Mouse (Mus musculus): ENCODE results near the gene Amigo2. TPM values are rescaled to one million over a fixed set of nuclear protein-coding genes. Genes with fewer than 3 reads are reported as not detected.
"Not testable (repeated sequence)": the region's sequence is repeated elsewhere in the genome, so short reads cannot be mapped to it uniquely, and the experiment has no call there.

Gene Amigo2
- polyA plus RNA-seq, 1 experiment from 2014 or later = 4.6 TPM

DNA sequence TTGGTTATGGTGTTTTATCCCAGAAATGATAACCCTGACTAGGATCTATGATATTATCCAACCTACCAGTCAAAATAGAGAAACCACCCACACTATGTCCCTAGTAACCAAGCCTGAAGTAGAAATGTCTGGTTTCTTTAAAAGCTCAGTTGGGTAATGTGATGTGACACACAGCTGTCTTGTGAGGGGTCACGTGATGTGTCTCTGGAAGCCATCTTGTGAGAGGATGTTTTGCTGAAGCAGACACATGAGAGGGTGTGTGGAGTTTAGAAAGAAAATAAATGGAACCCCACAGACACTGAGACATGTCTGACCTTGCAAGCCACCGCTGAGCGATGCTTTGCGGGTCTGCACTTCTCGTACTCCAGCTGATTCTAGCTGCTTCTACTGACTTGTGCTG, 30.2 kb downstream of the Amigo2 start:
- no peaks in the 10 kb centered on the region for H3K4me1 ChIP-seq (ENCODE audit: control insufficient read depth, insufficient read depth, low read length)
- H3K4me2 ChIP-seq (ENCODE audit: low read depth, low read length) = no peak overlapping the region
- H3K36me3 ChIP-seq (ENCODE audit: control insufficient read depth, insufficient read depth, low read length) = no peaks in the 10 kb centered on the region
- H3K27me3 ChIP-seq (replicated peaks; ENCODE audit: control insufficient read depth, insufficient read depth, low read length) = no peaks in the 10 kb centered on the region
- no peaks in the 10 kb centered on the region for H3K9me3 ChIP-seq (ENCODE audit: control insufficient read depth, low read length)
- DNase-seq (ENCODE audit: low spot score) (no peak), ATAC-seq (ENCODE audit: low read depth) (no peak)
- H3K27ac ChIP-seq (replicated peaks; ENCODE audit: low read depth, low read length) = no peak overlapping the region
- H3K4me3 ChIP-seq (ENCODE audit: low read depth, low read length) = no peak overlapping the region
- no peak overlapping the region for H3K9ac ChIP-seq (ENCODE audit: low read depth, low read length)
- WGBS = 94% methylated on average over 5 of the region's 5 CpGs

DNA sequence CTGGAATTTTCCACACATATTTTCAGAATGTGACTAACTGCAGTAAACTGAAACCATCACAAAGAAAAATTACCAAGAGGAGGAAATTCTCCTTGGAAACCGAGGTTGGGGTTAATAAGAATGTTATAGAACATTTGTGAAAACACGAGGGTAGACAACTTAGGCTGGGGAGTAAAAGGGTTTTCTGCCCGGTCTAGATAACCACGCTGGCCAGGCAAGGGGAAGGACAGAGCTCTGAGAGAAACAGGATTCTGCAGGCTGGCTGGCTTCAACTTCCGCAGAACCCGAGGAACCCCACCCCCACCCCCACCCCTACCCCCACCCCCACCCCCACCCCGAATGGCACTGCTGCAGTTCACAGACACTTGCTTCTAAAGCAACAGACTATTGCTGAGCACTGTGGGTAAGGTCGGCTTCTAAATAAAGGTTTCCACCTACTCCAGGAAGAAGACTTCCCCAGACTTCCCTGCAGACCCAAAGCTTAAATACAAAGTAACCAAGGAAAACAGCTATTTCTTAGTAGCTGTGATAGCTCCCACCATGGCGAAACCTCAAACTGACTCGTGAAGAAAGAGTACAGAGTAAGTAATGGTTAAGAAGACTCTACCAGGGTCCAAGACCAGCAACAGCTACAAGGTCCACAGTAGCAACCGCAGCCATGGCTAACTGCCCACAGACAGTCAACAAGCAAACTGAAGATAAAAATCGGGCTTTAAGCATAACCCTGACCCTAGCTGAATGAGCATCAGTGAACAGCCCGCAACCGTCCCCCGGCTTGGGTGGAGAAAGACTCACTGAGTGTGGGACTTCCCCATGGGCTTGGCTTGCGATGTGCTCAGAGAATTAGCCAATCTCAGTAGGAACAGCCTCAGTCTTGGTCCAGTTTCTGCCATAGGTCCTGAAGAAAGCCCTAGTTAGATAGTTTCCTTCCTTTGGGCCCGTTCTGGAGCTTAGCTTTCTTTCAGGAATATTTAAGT, 34.3 kb downstream of the Amigo2 start:
- Histone ChIP-seq H3K36me3 (ENCODE audit: control insufficient read depth, insufficient read depth, low read length) (no peaks in the 10 kb centered on the region), H3K4me2 (ENCODE audit: low read depth, low read length) (no peak overlapping the region), H3K4me3 (ENCODE audit: low read depth, low read length) (no peak overlapping the region), H3K9ac (ENCODE audit: low read depth, low read length) (no peak overlapping the region), H3K27me3 (replicated peaks; ENCODE audit: control insufficient read depth, insufficient read depth, low read length) (no peaks in the 10 kb centered on the region), H3K27ac (replicated peaks; ENCODE audit: low read depth, low read length) (no peak overlapping the region), H3K4me1 (ENCODE audit: control insufficient read depth, insufficient read depth, low read length) (no peaks in the 10 kb centered on the region), H3K9me3 (ENCODE audit: control insufficient read depth, low read length) (no peaks in the 10 kb centered on the region)
- DNase-seq (ENCODE audit: low spot score) (no peak), ATAC-seq (ENCODE audit: low read depth) (no peak)
- WGBS = 79% methylated on average over 17 of the region's 17 CpGs

DNA sequence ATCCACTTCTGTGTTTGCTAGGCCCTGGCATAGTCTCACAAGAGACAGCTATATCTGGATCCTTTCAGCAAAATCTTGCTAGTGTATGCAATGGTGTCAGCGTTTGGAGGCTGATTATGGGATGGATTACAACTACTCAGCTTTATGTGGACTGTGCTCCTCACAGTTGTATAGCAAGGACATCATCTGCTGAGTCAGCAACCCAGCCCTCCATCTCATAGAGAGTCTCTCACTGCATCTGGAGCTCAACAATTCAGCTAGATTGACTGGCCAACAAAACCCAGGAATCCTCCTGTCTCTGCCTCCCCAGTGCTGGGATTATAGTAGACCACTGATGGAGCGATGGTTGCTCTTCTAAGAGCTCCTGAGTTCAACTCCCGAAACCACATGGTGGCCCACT, 37.3 kb downstream of the Amigo2 start:
- not testable (repeated sequence) for H3K9ac ChIP-seq (ENCODE audit: low read depth, low read length); H3K27me3 ChIP-seq (replicated peaks; ENCODE audit: control insufficient read depth, insufficient read depth, low read length); DNase-seq (ENCODE audit: low spot score); H3K36me3 ChIP-seq (ENCODE audit: control insufficient read depth, insufficient read depth, low read length); H3K4me2 ChIP-seq (ENCODE audit: low read depth, low read length); H3K27ac ChIP-seq (replicated peaks; ENCODE audit: low read depth, low read length); H3K4me1 ChIP-seq (ENCODE audit: control insufficient read depth, insufficient read depth, low read length); H3K9me3 ChIP-seq (ENCODE audit: control insufficient read depth, low read length); H3K4me3 ChIP-seq (ENCODE audit: low read depth, low read length); ATAC-seq (ENCODE audit: low read depth)
- WGBS = 80% methylated on average over 3 of the region's 3 CpGs

DNA sequence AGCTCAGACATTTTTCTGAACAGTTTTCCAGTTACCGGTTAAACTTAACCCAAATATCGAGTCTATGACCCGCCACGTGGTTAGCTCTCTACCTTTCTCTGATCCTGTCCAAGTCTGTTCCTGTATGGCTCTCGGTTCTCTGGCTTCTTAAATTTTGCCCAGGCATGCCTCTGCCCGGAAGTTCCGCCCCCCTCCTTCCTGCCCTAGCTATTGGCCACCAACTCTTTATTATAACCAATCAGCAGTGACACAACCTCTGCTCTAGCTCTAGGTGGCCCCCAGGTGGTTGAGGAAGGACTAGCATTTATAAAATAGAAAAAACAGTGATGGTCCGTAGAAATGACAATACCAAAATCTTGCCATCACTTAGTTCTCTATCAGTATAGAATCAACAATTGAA, 40.6 kb downstream of the Amigo2 start:
- H3K4me2 ChIP-seq (ENCODE audit: low read depth, low read length) = no peak overlapping the region
- WGBS = 94% methylated on average over 8 of the region's 8 CpGs
- H3K4me3 ChIP-seq (ENCODE audit: low read depth, low read length) = no peak overlapping the region

DNA sequence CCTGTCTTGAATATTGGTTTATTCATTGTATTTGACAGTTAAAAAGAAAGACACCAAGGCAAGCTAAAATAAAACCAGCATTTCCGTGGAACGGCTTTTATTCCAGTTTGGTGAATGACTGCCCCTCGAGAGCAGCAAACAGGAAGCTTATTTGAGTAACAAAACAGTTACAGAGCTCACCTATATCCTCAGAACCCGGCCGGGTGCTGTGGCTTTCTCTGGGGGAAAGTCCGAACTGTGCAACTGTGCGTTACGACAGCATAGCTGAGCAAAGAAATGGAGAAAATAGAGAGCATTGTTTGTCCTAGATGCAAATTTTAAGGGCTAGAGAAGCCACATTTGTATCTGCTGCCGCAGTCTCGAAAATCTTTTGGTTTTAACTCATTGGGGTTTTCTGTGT, 41.3 kb downstream of the Amigo2 start:
- H3K9ac ChIP-seq (ENCODE audit: low read depth, low read length) = no peak overlapping the region
- H3K4me1 ChIP-seq (ENCODE audit: control insufficient read depth, insufficient read depth, low read length) = no peaks in the 10 kb centered on the region
- H3K27ac ChIP-seq (replicated peaks; ENCODE audit: low read depth, low read length) = no peak overlapping the region
- H3K4me2 ChIP-seq (ENCODE audit: low read depth, low read length) = no peak overlapping the region
- no peaks in the 10 kb centered on the region for H3K36me3 ChIP-seq (ENCODE audit: control insufficient read depth, insufficient read depth, low read length)
- no peaks in the 10 kb centered on the region for H3K9me3 ChIP-seq (ENCODE audit: control insufficient read depth, low read length)
- ATAC-seq (ENCODE audit: low read depth) = no peak
- no peaks in the 10 kb centered on the region for H3K27me3 ChIP-seq (replicated peaks; ENCODE audit: control insufficient read depth, insufficient read depth, low read length)
- WGBS = 83% methylated on average over 10 of the region's 10 CpGs
- H3K4me3 ChIP-seq (ENCODE audit: low read depth, low read length) = no peak overlapping the region
- no peak for DNase-seq (ENCODE audit: low spot score)

More for the DNA sequence above, 40.6 kb downstream of the Amigo2 start:
- ATAC-seq (ENCODE audit: low read depth) = no peak
- no peak overlapping the region for H3K9ac ChIP-seq (ENCODE audit: low read depth, low read length)
- no peak for DNase-seq (ENCODE audit: low spot score)
- no peaks in the 10 kb centered on the region for H3K9me3 ChIP-seq (ENCODE audit: control insufficient read depth, low read length)
- H3K27me3 ChIP-seq (replicated peaks; ENCODE audit: control insufficient read depth, insufficient read depth, low read length) = no peaks in the 10 kb centered on the region
- no peak overlapping the region for H3K27ac ChIP-seq (replicated peaks; ENCODE audit: low read depth, low read length)
- H3K36me3 ChIP-seq (ENCODE audit: control insufficient read depth, insufficient read depth, low read length) = no peaks in the 10 kb centered on the region
- no peaks in the 10 kb centered on the region for H3K4me1 ChIP-seq (ENCODE audit: control insufficient read depth, insufficient read depth, low read length)

DNA sequence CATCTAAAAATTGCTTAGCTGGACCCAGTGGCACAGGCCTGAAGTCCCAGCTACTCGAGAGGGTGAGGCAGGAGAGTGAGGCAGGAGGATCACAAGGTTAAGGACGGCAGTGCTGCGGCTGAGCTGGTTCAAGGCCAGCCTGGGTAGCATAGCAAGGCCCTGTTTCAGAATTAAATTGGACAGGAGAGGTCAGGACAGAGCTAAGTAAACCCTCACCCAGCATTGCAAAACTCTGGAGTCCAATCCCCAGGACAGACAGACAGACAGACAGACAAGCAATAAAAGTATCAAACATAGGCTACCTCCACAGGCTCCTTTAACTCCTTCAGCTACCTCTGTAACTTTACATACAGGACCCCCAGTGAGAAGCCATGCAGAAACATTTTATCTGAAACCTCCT, 42.2 kb downstream of the Amigo2 start:
- Histone ChIP-seq H3K27ac (replicated peaks; ENCODE audit: low read depth, low read length) (no peak overlapping the region), H3K36me3 (ENCODE audit: control insufficient read depth, insufficient read depth, low read length) (no peaks in the 10 kb centered on the region), H3K9ac (ENCODE audit: low read depth, low read length) (no peak overlapping the region), H3K4me1 (ENCODE audit: control insufficient read depth, insufficient read depth, low read length) (no peaks in the 10 kb centered on the region), H3K4me2 (ENCODE audit: low read depth, low read length) (no peak overlapping the region), H3K27me3 (replicated peaks; ENCODE audit: control insufficient read depth, insufficient read depth, low read length) (no peaks in the 10 kb centered on the region), H3K9me3 (ENCODE audit: control insufficient read depth, low read length) (no peaks in the 10 kb centered on the region), H3K4me3 (ENCODE audit: low read depth, low read length) (no peak overlapping the region)
- 77% methylated on average over 3 of the region's 3 CpGs for WGBS
- DNase-seq (ENCODE audit: low spot score) (no peak), ATAC-seq (ENCODE audit: low read depth) (no peak)

DNA sequence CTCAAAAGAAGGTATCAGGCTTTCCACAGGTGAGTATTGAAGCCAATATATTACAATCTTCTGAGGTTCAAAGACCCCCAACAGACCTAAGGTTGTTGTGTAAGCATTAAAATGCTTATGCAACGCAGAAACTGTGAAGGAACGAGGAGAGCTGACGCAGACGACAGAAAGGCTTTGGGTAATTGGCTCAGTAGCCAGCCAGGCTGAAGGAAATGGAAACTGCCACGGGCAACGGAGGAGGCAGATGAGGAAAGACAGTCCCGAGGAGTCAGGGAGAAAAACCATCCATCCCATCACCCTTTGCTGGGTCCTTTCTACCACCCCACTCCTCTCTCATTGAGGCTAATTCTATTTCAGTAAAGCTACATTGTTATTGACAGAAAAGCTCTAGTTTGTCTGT, 50.4 kb downstream of the Amigo2 start:
- ATAC-seq (ENCODE audit: low read depth) = no peak
- Histone ChIP-seq H3K9ac (ENCODE audit: low read depth, low read length) (no peak overlapping the region), H3K36me3 (ENCODE audit: control insufficient read depth, insufficient read depth, low read length) (no peaks in the 10 kb centered on the region), H3K4me2 (ENCODE audit: low read depth, low read length) (no peak overlapping the region), H3K4me1 (ENCODE audit: control insufficient read depth, insufficient read depth, low read length) (no peaks in the 10 kb centered on the region), H3K27ac (replicated peaks; ENCODE audit: low read depth, low read length) (no peak overlapping the region), H3K27me3 (replicated peaks; ENCODE audit: control insufficient read depth, insufficient read depth, low read length) (no peaks in the 10 kb centered on the region), H3K9me3 (ENCODE audit: control insufficient read depth, low read length) (no peaks in the 10 kb centered on the region), H3K4me3 (ENCODE audit: low read depth, low read length) (no peak overlapping the region)
- DNase-seq (ENCODE audit: low spot score) = no peak
- WGBS = 55% methylated on average over 7 of the region's 7 CpGs

DNA sequence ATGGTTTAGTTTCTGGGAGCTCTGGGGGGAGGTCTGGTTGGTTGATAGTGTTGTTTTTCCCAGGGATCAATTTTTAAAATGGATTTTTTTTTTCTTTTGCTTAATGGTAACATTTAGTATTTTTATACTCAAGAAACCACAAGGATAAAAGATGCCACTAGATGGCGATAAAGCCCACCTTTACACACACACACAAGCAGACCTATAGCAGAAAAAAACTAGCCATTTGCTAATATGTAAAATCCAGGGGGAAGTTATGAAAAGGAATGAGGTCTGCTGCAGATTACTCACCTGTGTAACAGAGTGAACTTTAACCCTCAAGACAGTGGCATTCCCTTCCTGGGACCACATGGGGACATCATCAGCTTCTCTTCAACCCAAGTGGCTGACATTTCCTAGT, 51.5 kb downstream of the Amigo2 start:
- H3K4me3 ChIP-seq (ENCODE audit: low read depth, low read length) = no peak overlapping the region
- no peaks in the 10 kb centered on the region for H3K4me1 ChIP-seq (ENCODE audit: control insufficient read depth, insufficient read depth, low read length)
- no peaks in the 10 kb centered on the region for H3K36me3 ChIP-seq (ENCODE audit: control insufficient read depth, insufficient read depth, low read length)
- H3K9me3 ChIP-seq (ENCODE audit: control insufficient read depth, low read length) = no peaks in the 10 kb centered on the region
- H3K27ac ChIP-seq (replicated peaks; ENCODE audit: low read depth, low read length) = no peak overlapping the region
- DNase-seq (ENCODE audit: low spot score) (peak; percentile 81), ATAC-seq (ENCODE audit: low read depth) (no peak)
- 3% methylated on average over 1 of the region's 1 CpGs for WGBS
- no peak overlapping the region for H3K9ac ChIP-seq (ENCODE audit: low read depth, low read length)
- H3K4me2 ChIP-seq (ENCODE audit: low read depth, low read length) = no peak overlapping the region
- no peaks in the 10 kb centered on the region for H3K27me3 ChIP-seq (replicated peaks; ENCODE audit: control insufficient read depth, insufficient read depth, low read length)
